Mouse (Mus musculus) lung, postnatal 0 days (tissue): ENCODE measurements around the gene Ccdc85c. TPM values are rescaled to one million over a fixed set of nuclear protein-coding genes. Genes with fewer than 3 reads are reported as not detected.

Source experiments
- ATAC-seq: fragments of 200-750 bp; cut with Nextera tagmentation; 2 replicates; pipeline ENCODE4 v1.8.0; 2017; ENCODE audit warnings: moderate library complexity
- DNase-seq: peaks from one replicate; pipeline ENCODE4 v3.0.0-alpha.2; 2016; ENCODE audit warnings: low spot score
- H3K27ac ChIP-seq: fragments of 300-500 bp; sonication (generic); 2 replicates; pipeline ENCODE4 v1.5.1; 2014; ENCODE audit warnings: antibody characterized with exemption, mild to moderate bottlenecking, low read length, mixed read lengths
- H3K27me3 ChIP-seq: fragments of 300-500 bp; sonication (generic); replicated peaks from 2 replicates; pipeline ENCODE4 v1.6.1; 2014; ENCODE audit warnings: low read length, mixed read lengths; ENCODE audit not compliant: insufficient read depth
- H3K36me3 ChIP-seq: fragments of 300-500 bp; sonication (generic); 2 replicates; pipeline ENCODE4 v1.6.1; 2014; ENCODE audit warnings: low read length, mixed read lengths; ENCODE audit not compliant: insufficient read depth
- H3K4me1 ChIP-seq: fragments of 300-500 bp; sonication (generic); 2 replicates; pipeline ENCODE4 v1.6.1; 2014; ENCODE audit warnings: antibody characterized with exemption, low read depth, low read length, mixed read lengths; ENCODE audit not compliant: insufficient read depth
- H3K4me2 ChIP-seq: fragments of 300-500 bp; sonication (generic); replicated peaks from 2 replicates; pipeline ENCODE4 v1.6.1; 2014; ENCODE audit warnings: low read depth, mild to moderate bottlenecking, low read length, moderate library complexity, mixed read lengths
- H3K4me3 ChIP-seq: fragments of 300-500 bp; sonication (generic); 2 replicates; pipeline ENCODE4 v1.5.1; 2014; ENCODE audit warnings: low read depth, low read length
- H3K9ac ChIP-seq: fragments of 300-500 bp; sonication (generic); replicated peaks from 2 replicates; pipeline ENCODE4 v1.6.1; 2014; ENCODE audit warnings: low read depth, mild to moderate bottlenecking
- H3K9me3 ChIP-seq: fragments of 300-500 bp; sonication (generic); 2 replicates; pipeline ENCODE4 v1.6.1; 2016; ENCODE audit warnings: low read length, mixed read lengths
- CTCF ChIP-seq: IDR thresholded peaks from 2 replicates; pipeline ENCODE4 v1.5.1; 2016; ENCODE audit warnings: antibody characterized with exemption, mild to moderate bottlenecking
- EP300 ChIP-seq: IDR thresholded peaks from 2 replicates; pipeline ENCODE4 v1.6.1; 2016; ENCODE audit warnings: antibody characterized with exemption, mild to moderate bottlenecking, control low read depth
- WGBS: fragments of 180-500 bp; shearing (Covaris S2); extraction: QIAGEN DNeasy Blood & Tissue Kit; methylation state at CpG from one replicate; pipeline ENCODE4 v1.1.7; 2014; 5-methylcytosine and 5-hydroxymethylcytosine counted together
- polyA plus RNA-seq: library from polyadenylated mRNA; unstranded; fragments of >200 nt; fragmentation: Nextera tagmentation; extraction: Ambion mirVana; gene quantifications from 2 replicates; pipeline ENCODE4 v1.2.1, GENCODE M21; 2015

The Ccdc85c gene
- polyA plus RNA-seq, 1 experiment from 2014 or later, result 4.5 TPM

GRCm38 (mm10) chr12:108278221-108278918 is 3.1 kb upstream of the Ccdc85c start:
- Histone ChIP-seq H3K9me3 (no peaks in the 10 kb centered on the region), H3K36me3 (no peaks in the 10 kb centered on the region), H3K27me3 (no peaks in the 10 kb centered on the region), H3K4me1 (peaks cover 16% of the 10 kb centered on the region), H3K9ac (no peak overlapping the region), H3K27ac (no peak overlapping the region), H3K4me3 (no peak overlapping the region), H3K4me2 (no peak overlapping the region)
- WGBS, result 43% methylated on average over 15 of the region's 15 CpGs
- no peak for DNase-seq
- TF ChIP-seq EP300, result no peak
- TF ChIP-seq CTCF, result no peak
- ATAC-seq, result no peak

GRCm38 (mm10) chr12:108277341-108277841 is 2.2 kb upstream of the Ccdc85c start:
- no peak for ATAC-seq
- DNase-seq, result peak; percentile 47

GRCm38 (mm10) chr12:108275920-108276822 is 946 bp upstream of the Ccdc85c start:
- Histone ChIP-seq H3K4me1 (peaks cover 21% of the 10 kb centered on the region), H3K4me3 (peak overlapping the region; percentile 69), H3K27me3 (no peaks in the 10 kb centered on the region), H3K27ac (peak overlapping the region; percentile 91), H3K36me3 (no peaks in the 10 kb centered on the region), H3K4me2 (peak overlapping the region; percentile 98), H3K9ac (peak overlapping the region; percentile 66), H3K9me3 (no peaks in the 10 kb centered on the region)
- TF ChIP-seq EP300 (peak; percentile 71), CTCF (no peak)
- peak; percentile 71 for DNase-seq
- peak; percentile 32 for ATAC-seq
- WGBS, result 1% methylated on average over 42 of the region's 47 CpGs

More at GRCm38 (mm10) chr12:108277341-108277841, 2.2 kb upstream of the Ccdc85c start:
- TF ChIP-seq CTCF, result peak; percentile 16; the same call in 1 of the 2 replicates
- no peak for TF ChIP-seq EP300
- Histone ChIP-seq H3K27me3 (no peaks in the 10 kb centered on the region), H3K4me3 (no peak overlapping the region), H3K27ac (no peak overlapping the region), H3K9ac (no peak overlapping the region), H3K4me2 (peak overlapping the region; percentile 17; the same call in 1 of the 2 replicates), H3K36me3 (no peaks in the 10 kb centered on the region), H3K4me1 (peaks cover 21% of the 10 kb centered on the region), H3K9me3 (no peaks in the 10 kb centered on the region)
- 23% methylated on average over 12 of the region's 12 CpGs for WGBS

GRCm38 (mm10) chr12:108275508-108275890 is 274 bp upstream of the Ccdc85c start:
- peak; percentile 95 for ATAC-seq
- Histone ChIP-seq H3K4me1 (peaks cover 21% of the 10 kb centered on the region), H3K27me3 (no peaks in the 10 kb centered on the region), H3K36me3 (no peaks in the 10 kb centered on the region), H3K4me3 (peak overlapping the region; percentile 69), H3K9ac (peak overlapping the region; percentile 66), H3K4me2 (peak overlapping the region; percentile 98), H3K9me3 (no peaks in the 10 kb centered on the region), H3K27ac (peak overlapping the region; percentile 91)
- DNase-seq, result peak; percentile 97
- WGBS, result 2% methylated on average over 16 of the region's 37 CpGs
- TF ChIP-seq EP300 (0 out of 2 replicates have a peak, but pooled peaks have one; percentile 41), CTCF (no peak)

- no peaks in the 10 kb centered on the region for H3K9me3 ChIP-seq
- peaks cover 26% of the 10 kb centered on the region for H3K4me1 ChIP-seq
- DNase-seq, result no peak
- H3K9ac ChIP-seq, result peak overlapping the region; percentile 39; the same call in 1 of the 2 replicates
- no peaks in the 10 kb centered on the region for H3K36me3 ChIP-seq
- WGBS, result under 1% methylated on average over 34 of the region's 35 CpGs
- ATAC-seq, result no peak
- no peaks in the 10 kb centered on the region for H3K27me3 ChIP-seq
- H3K4me3 ChIP-seq, result peak overlapping the region; percentile 69
- peak overlapping the region; percentile 98 for H3K4me2 ChIP-seq
- TF ChIP-seq CTCF, result no peak
- TF ChIP-seq EP300, result no peak
- H3K27ac ChIP-seq, result no peak overlapping the region
These were observed 971 bp downstream of the Ccdc85c start for GRCm38 (mm10) chr12:108274313-108274595.
